ENCODE assay signal across 12 mouse cellular contexts in genomic region chr10:45473143-45473484, GRCm38 (mm10). TPM values are rescaled to one million over a fixed set of nuclear protein-coding genes. Genes with fewer than 3 reads are reported as not detected.
A peak's percentile ranks its signal among the peaks of the same experiment; 100 is the strongest.
DNase-seq lines count a peak whose midpoint lies in the region; ATAC-seq and TF ChIP-seq lines count a peak whose summit lies in the region.
"Had no signal": no experiment of that assay in that cellular context is flagged by ENCODE, and none has a peak within 500 bp of the region (broad histone marks: within the 10 kb centered on the region; RNA-seq: fewer than 3 reads in every experiment).

No protein-coding gene starts in this region.

- H3K4me2 ChIP-seq in hindbrain, embryonic 14.5 days (replicated peaks): no peak overlapping the region; the same call in 1 of the 2 replicates
- H3K4me2 ChIP-seq in hindbrain, embryonic 12.5 days (replicated peaks): peak overlapping the region; percentile 58
- H3K4me2 ChIP-seq in midbrain, embryonic 13.5 days (replicated peaks): peak overlapping the region; percentile 51; the same call in 1 of the 2 replicates

- no peak overlapping the region for H3K9ac ChIP-seq in hindbrain, embryonic 14.5 days
- H3K9ac ChIP-seq in hindbrain, embryonic 12.5 days: no peak overlapping the region
- no peak overlapping the region for H3K9ac ChIP-seq in midbrain, embryonic 13.5 days (replicated peaks)

- H3K36me3 ChIP-seq in hindbrain, embryonic 10.5 days: no peaks in the 10 kb centered on the region
- H3K36me3 ChIP-seq in hindbrain, embryonic 14.5 days (replicated peaks; ENCODE audit: control insufficient read depth, insufficient read depth): no peaks in the 10 kb centered on the region
- no peaks in the 10 kb centered on the region for H3K36me3 ChIP-seq in hindbrain, embryonic 12.5 days
- H3K36me3 ChIP-seq in midbrain, embryonic 13.5 days: no peaks in the 10 kb centered on the region

- H3K27ac ChIP-seq in hindbrain, embryonic 10.5 days: peak overlapping the region; percentile 79
- no peak overlapping the region for H3K27ac ChIP-seq in hindbrain, embryonic 14.5 days
- H3K27ac ChIP-seq in hindbrain, embryonic 12.5 days: no peak overlapping the region
- no peak overlapping the region for H3K27ac ChIP-seq in midbrain, embryonic 13.5 days

- H3K4me1 ChIP-seq in hindbrain, embryonic 10.5 days (replicated peaks): peaks cover 42% of the 10 kb centered on the region
- peaks cover 23% of the 10 kb centered on the region; the same call in 1 of the 2 replicates for H3K4me1 ChIP-seq in hindbrain, embryonic 14.5 days (replicated peaks; ENCODE audit: control insufficient read depth, insufficient read depth, low read length)
- peaks cover 18% of the 10 kb centered on the region for H3K4me1 ChIP-seq in hindbrain, embryonic 12.5 days
- peaks cover 37% of the 10 kb centered on the region for H3K4me1 ChIP-seq in midbrain, embryonic 13.5 days (replicated peaks)

- peak overlapping the region; percentile 52 for H3K4me3 ChIP-seq in hindbrain, embryonic 10.5 days
- no peak overlapping the region for H3K4me3 ChIP-seq in hindbrain, embryonic 14.5 days (replicated peaks; ENCODE audit: low read length)
- H3K4me3 ChIP-seq in hindbrain, embryonic 12.5 days: no peak overlapping the region
- no peak overlapping the region for H3K4me3 ChIP-seq in midbrain, embryonic 13.5 days (replicated peaks)

- TF ChIP-seq POLR2A in brain, embryonic 14.5 days (IDR thresholded peaks at IDR 0.05; ENCODE audit: borderline replicate concordance, extremely low read depth, insufficient read depth, insufficient read length, poor library complexity, severe bottlenecking): no peak

- no peaks in the 10 kb centered on the region for H3K9me3 ChIP-seq in hindbrain, embryonic 10.5 days
- H3K9me3 ChIP-seq in hindbrain, embryonic 14.5 days (ENCODE audit: control insufficient read depth, low read length): no peaks in the 10 kb centered on the region
- no peaks in the 10 kb centered on the region for H3K9me3 ChIP-seq in hindbrain, embryonic 12.5 days (replicated peaks)
- no peaks in the 10 kb centered on the region for H3K9me3 ChIP-seq in midbrain, embryonic 13.5 days

- H3K27me3 ChIP-seq in hindbrain, embryonic 10.5 days (ENCODE audit: insufficient read depth, poor library complexity, severe bottlenecking): no peaks in the 10 kb centered on the region
- peaks cover 19% of the 10 kb centered on the region for H3K27me3 ChIP-seq in hindbrain, embryonic 14.5 days (ENCODE audit: control insufficient read depth, insufficient read depth, low read length)
- 0 out of 2 replicates have a peak, but pooled peaks cover 8% of the 10 kb centered on the region for H3K27me3 ChIP-seq in hindbrain, embryonic 12.5 days
- H3K27me3 ChIP-seq in midbrain, embryonic 13.5 days: peaks cover 21% of the 10 kb centered on the region

- peak; percentile 28 for DNase-seq in hindbrain, embryonic 10.5 days (ENCODE audit: low spot score)
- DNase-seq in hindbrain, embryonic 14.5 days (ENCODE audit: low spot score): no peak
- DNase-seq in brain, embryonic 14.5 days (ENCODE audit: low read depth): peak; percentile 37
- DNase-seq in cerebellum, adult 11-12 months: no peak
- no peak for DNase-seq in spleen, adult 18-20 months
- DNase-seq in layer of hippocampus, adult 8-10 months (ENCODE audit: low spot score in 2 of 2): no peak
- DNase-seq: lung, postnatal 14 days had no signal

- 2% methylated on average over 5 of the region's 5 CpGs for WGBS in hindbrain, embryonic 10.5 days
- 13% methylated on average over 5 of the region's 5 CpGs for WGBS in hindbrain, embryonic 14.5 days
- 8% methylated on average over 5 of the region's 5 CpGs for WGBS in hindbrain, embryonic 12.5 days
- 7% methylated on average over 5 of the region's 5 CpGs for WGBS in midbrain, embryonic 13.5 days

- no peak for ATAC-seq in hindbrain, embryonic 14.5 days (ENCODE audit: low FRiP score)
- ATAC-seq in hindbrain, embryonic 12.5 days (ENCODE audit: low FRiP score): no peak
- ATAC-seq in midbrain, embryonic 13.5 days: no peak
- ATAC-seq: Patski had no signal

- no peak for TF ChIP-seq CTCF in brain, embryonic 14.5 days (IDR thresholded peaks at IDR 0.05; ENCODE audit: borderline replicate concordance, extremely low read depth, insufficient read depth, insufficient read length)

RNA-seq across cellular contexts. Expression of gene Lin28b, which starts 13.1 kb away (rescaled TPM):
- 19.9 and 40.8 TPM in 2 replicates for polyA plus RNA-seq in hindbrain, embryonic 10.5 days (2016; fragmentation: Nextera tagmentation; extraction: Ambion mirVana)
- polyA plus RNA-seq in hindbrain, embryonic 14.5 days (2014; fragmentation: Nextera tagmentation; extraction: Ambion mirVana): 8.8 and 9.1 TPM in 2 replicates
- 13.4 and 15.1 TPM in 2 replicates for polyA plus RNA-seq in brain, embryonic 14.5 days (2012; rRNA removed)
- 11.1 and 12.7 TPM in 2 replicates for polyA plus RNA-seq in hindbrain, embryonic 12.5 days (2016; fragmentation: Nextera tagmentation; extraction: Ambion mirVana)
- polyA plus RNA-seq in midbrain, embryonic 13.5 days (2015; fragmentation: Nextera tagmentation; extraction: Ambion mirVana): 10.3 and 13.2 TPM in 2 replicates
- total RNA-seq in layer of hippocampus, adult 8-10 months (2022): 1 to 10 TPM; 1.6 to 2.6 (median 2.3) TPM
- total RNA-seq: granulocyte monocyte progenitor cell, adult 5-6 weeks had no signal
- polyA plus RNA-seq: large intestine, adult 2 months; Patski had no signal

Comparison
In these comparisons a context has a peak if more than half of its experiments do, and no peak if none do; other contexts are left out.
1. DNase-seq: peak in hindbrain, embryonic 10.5 days (single experiment) and brain, embryonic 14.5 days (single experiment); none in hindbrain, embryonic 14.5 days (single experiment), cerebellum, adult 11-12 months (single experiment), spleen, adult 18-20 months (0 of 2) and layer of hippocampus, adult 8-10 months (0 of 2).